Mouse (Mus musculus) R1 (cell line): ENCODE results near the gene Mad2l2.

Experiments used
- DNase-seq: peaks from one replicate; pipeline ENCODE4 v3.0.0-alpha.2; 2018; ENCODE audit warnings: low read depth, low spot score

Gene Mad2l2

DNA sequence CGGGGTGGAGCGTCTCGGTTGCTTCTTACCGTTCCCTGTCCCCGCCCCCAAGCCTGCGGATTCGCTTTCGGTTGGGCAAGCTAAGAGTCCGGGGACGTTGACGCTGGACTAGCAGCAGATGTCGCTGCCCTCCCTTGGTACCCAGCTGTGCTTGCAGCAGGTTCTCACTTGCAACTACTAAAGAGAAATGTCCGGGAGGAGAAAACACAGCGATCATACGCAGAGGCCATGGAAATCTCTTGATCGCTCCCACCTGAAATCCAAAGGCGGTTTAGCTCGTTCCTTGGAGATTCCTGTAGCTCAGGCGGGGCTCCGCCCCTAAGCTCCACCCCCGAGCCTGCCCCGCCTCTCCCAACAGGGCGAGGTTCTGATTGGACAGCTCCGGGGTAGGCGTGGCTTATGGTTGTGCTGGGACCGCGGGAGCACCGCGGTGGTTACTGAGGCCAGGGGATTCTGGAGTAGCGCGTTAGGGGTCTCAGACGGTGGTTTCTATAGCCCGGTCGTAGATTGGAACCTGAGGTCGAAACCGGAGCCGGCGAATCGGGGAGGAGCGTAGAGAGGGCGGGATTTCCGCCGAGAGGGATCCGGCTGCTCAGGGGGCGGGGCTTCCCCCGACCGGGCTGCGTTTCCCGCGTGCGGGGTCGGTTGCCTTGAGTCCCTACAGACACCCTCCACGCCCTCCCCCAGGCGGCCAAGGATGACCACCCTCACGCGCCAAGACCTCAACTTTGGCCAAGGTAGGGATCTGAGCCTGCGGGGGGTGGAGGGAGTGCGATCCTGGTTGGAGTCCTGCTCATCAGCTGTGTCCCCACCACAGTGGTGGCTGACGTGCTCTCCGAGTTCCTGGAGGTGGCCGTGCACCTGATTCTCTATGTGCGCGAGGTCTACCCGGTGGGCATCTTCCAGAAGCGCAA lies 10.2 kb downstream of the Mad2l2 start:
- DNase-seq: peak; percentile 96

GRCm38 (mm10) chr4:148143721-148144120 lies 13.5 kb downstream of the Mad2l2 start:
- DNase-seq: no peak

GRCm38 (mm10) chr4:148147714-148148113 lies 17.5 kb downstream of the Mad2l2 start:
- no peak for DNase-seq

GRCm38 (mm10) chr4:148149540-148149939 lies 19.4 kb downstream of the Mad2l2 start:
- DNase-seq: peak; percentile 80

GRCm38 (mm10) chr4:148150242-148150641 lies 20.1 kb downstream of the Mad2l2 start:
- peak; percentile 58 for DNase-seq

DNA sequence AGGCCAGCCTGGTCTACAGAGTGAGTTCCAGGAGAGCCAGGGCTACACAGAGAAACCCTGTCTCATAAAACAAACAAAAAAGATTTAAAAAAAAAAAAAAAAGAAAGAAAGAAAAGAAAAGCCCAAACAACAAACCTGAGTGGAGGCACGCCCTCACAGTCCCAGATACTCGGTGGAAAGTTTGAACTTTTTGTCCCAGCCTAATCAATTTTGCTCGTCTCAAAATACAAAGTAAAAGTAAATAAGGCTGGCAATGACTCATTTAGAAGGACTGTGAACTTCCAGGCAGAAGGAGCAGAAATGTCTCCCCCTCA lies 20.7 kb downstream of the Mad2l2 start:
- DNase-seq: no peak

DNA sequence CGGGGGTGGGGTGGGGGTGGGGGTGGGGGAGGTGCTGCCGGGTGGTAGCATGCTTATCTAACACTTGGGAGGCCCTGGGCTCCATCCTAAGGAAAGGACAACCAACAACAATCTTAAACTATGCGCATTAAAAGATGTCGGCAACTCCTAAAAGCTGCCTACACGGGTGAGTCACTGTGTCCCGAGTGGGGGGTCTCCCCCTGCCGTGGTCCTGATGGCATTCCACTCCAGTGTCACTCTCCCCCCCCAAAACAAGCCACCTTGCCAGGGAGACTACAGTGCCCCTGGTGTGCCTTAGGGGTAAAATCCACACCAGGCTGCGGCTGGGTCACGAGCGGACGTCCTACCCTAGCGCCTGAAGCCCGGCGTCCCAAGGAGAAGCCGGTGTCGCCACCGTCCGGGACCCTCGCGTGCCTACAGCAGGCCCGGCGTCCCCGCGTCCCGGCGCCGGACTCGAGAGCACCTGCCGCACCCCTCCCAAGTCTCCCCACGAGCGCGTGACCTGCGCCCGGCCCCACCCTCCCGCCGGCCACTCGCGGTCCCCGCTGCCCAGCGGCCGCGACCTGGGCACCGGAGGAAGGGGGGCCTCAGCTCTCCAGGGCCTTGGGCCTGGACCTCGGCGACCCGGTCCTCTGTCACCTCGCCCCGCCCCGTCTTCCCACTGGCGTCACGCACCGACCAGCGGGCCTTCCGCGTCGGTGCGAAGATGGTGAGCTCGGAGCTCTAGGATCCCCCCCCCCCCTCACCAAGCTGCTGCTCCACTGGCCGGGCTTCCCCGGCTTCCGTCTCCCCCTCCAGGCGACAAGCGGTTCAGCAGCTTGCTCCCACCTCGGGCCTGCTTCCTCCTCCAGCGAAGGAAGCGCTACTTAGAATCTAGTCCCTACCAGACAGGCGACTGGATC lies 21.3 kb downstream of the Mad2l2 start, which contains the start of gene Fbxo6:
TSS of gene Fbxo6 (minus strand) at position 874 of the 902 bp plus-strand sequence.
- DNase-seq: peak; percentile 96

- no peak for DNase-seq
Observed at GRCm38 (mm10) chr4:148152547-148152946, 22.4 kb downstream of the Mad2l2 start.

DNA sequence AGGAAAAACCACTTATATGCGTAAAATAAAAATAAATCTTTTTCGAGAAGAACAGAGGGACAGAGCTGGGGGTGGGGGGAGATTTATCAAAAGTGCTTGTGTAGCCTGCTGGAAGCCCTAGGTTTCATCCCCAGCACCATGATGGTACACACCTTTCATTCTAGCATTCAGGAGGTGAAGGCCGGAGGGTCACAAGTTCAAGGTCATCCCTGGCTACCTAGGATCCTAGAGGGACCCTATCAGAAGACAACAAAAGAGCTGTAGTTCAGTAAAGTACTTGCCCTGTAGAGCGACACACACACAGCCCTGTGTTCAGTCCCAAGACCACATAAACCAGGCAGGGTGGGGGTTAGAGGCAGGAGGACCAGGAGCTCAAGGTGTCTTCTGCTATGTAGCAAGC lies 23.8 kb downstream of the Mad2l2 start:
- DNase-seq: peak; percentile 93

DNA sequence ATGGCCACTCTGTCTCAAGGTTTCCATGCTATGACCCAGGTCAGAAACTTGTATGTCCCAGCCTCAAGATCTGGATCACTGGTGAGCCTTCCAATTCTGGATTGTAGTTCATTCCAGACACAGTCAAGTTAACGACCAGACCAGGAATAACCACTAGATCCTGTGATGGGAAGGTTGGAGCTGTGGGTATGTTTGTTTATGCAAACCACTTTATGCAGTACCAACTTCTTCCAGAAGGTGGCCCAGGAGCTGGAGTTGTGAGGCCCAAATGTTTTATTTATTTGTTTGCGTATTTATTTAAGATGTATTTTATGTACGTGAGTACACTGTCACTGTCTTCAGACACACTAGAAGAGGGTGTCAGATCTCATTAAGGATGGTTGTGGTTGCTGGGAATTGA lies 24.8 kb downstream of the Mad2l2 start:
- peak; percentile 76 for DNase-seq

- peak; percentile 66 for DNase-seq
Observed at GRCm38 (mm10) chr4:148158436-148159348, 28.5 kb downstream of the Mad2l2 start.

- DNase-seq: peak; percentile 99
Observed at GRCm38 (mm10) chr4:148159544-148160435, 29.6 kb downstream of the Mad2l2 start.

- DNase-seq: no peak
Observed at GRCm38 (mm10) chr4:148160436-148161390, 30.5 kb downstream of the Mad2l2 start, which contains the start of the genes Fbxo44 and Fbxo2. TSS of gene Fbxo44 (minus strand) at chr4:148160482. TSS of gene Fbxo2 (plus strand) at chr4:148160621.

GRCm38 (mm10) chr4:148164002-148164439 lies 33.8 kb downstream of the Mad2l2 start:
- DNase-seq: peak; percentile 62

- DNase-seq: no peak
Observed at GRCm38 (mm10) chr4:148164461-148164860, 34.3 kb downstream of the Mad2l2 start.

DNA sequence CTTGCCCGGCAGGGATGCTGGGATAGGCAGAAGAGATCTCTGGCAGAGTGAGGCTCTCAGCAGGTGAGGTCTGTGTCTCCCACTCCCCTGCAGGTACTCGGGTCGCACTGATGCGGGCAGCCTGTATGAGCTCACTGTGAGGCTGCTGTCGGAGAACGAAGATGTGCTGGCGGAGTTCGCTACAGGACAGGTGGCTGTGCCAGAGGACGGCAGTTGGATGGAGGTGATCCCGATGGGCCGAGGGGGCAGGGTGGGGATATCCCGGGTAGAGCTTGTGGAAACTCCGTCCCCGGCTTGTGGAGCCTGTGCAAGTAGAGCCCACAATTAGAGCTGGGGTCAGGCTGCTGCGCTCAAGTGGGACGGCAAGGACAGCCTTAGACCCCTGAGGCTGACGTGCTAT lies 35.4 kb downstream of the Mad2l2 start:
- DNase-seq: no peak

DNA sequence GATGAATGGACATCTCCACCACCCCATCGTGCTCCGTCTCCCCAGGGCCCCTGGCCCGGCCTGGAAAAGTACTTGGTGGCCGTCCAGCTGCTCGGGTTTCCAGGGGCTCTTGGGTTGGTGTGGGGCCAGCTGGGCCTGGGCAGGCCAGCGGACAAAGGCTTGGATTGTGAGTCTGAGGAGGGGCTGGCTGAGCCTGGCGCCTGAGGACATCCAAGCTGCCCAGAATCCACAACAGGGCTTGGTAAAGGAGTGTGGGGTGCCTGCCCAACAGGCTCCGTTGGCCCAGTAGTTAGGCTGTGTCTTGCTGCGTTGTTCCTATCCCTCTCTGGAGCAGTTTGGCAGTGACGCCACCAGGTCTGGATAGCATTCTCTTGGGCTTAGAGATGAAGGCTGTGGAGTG lies 36.2 kb downstream of the Mad2l2 start:
- DNase-seq: no peak

GRCm38 (mm10) chr4:148166986-148167385 lies 36.8 kb downstream of the Mad2l2 start:
- DNase-seq: peak; percentile 82

DNA sequence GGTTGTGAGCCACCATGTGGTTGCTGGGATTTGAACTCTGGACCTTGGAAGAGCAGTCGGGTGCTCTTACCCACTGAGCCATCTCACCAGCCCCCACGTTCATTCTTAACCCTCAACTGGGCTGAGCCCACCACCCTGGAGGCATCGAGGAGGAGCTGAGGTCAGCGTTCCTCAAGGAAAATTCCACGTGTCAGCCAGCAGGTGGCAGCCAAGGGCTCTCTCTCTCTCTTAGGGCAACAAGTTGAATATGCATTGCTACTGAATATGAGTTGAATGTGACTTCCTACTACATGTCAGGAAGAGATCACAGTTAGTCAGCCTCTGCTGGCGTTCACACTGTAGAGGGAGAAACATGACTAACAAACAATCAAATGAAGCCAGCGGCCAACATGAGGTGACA lies 38.1 kb downstream of the Mad2l2 start:
- peak; percentile 79 for DNase-seq
